Mouse (Mus musculus) gastrocnemius, adult 2 months (tissue): ENCODE measurements around the gene Gtsf2. TPM values are rescaled to one million over a fixed set of nuclear protein-coding genes. Genes with fewer than 3 reads are reported as not detected.
A peak's percentile ranks its signal among the peaks of the same experiment; 100 is the strongest.

Source experiments
- DNase-seq: peaks from one replicate; pipeline ENCODE4 v3.0.0; 2022
- H3K27ac ChIP-seq: fragments of 200-600 bp; 2 replicates; pipeline ENCODE4 v1.8.1; 2022; ENCODE audit warnings: mild to moderate bottlenecking
- H3K4me3 ChIP-seq: fragments of 200-600 bp; 2 replicates; pipeline ENCODE4 v1.8.1; 2022; ENCODE audit warnings: mild to moderate bottlenecking, moderate library complexity
- CTCF ChIP-seq: fragments of 200-600 bp; IDR thresholded peaks from 2 replicates; pipeline ENCODE4 v1.8.1; 2022; ENCODE audit warnings: antibody characterized with exemption, mild to moderate bottlenecking, moderate library complexity
- intact Hi-C: fragments of 180-260 bp; cut with DNase I; formaldehyde crosslinking; loops from one replicate; pipeline ENCODE4 v1.15.1; 2025
- long read RNA-seq, 2 experiments: library from polyadenylated mRNA; stranded (forward); transcript quantifications; one replicate each; pipeline ENCODE4 v2.0.0; 2021
- total RNA-seq, 2 experiments: library from RNA; stranded (reverse); gene quantifications; 2 replicates each; pipeline ENCODE4 v1.2.3; 2021

The Gtsf2 gene
- total RNA-seq = not detected
- long read RNA-seq, experiment 1 = 0 reads
- long read RNA-seq, experiment 2 = 0 reads

DNA sequence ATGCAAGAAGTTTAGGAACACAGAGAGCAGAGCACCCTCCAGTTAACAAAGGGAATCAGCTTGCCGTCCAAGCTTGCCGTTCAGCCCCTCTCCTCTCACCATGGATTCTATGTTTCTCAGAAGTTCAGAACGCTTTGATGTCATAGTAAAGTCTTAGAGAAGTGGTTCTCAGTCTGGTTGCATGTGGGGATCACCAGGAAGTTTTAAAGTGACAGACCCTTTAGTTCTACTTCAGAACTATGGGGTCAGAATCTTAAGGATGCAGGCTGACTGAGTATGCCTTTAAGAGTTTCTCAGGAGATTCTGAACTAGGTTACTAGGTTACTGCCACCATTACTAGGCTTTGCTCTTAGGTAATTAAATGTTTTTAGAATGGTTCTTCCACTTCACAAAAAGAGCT is at the start of gene Gtsf2:
Gene Gtsf2, minus strand, starts transcription at position 101 of the 400 bp plus-strand sequence.
- TF ChIP-seq CTCF = no peak

DNA sequence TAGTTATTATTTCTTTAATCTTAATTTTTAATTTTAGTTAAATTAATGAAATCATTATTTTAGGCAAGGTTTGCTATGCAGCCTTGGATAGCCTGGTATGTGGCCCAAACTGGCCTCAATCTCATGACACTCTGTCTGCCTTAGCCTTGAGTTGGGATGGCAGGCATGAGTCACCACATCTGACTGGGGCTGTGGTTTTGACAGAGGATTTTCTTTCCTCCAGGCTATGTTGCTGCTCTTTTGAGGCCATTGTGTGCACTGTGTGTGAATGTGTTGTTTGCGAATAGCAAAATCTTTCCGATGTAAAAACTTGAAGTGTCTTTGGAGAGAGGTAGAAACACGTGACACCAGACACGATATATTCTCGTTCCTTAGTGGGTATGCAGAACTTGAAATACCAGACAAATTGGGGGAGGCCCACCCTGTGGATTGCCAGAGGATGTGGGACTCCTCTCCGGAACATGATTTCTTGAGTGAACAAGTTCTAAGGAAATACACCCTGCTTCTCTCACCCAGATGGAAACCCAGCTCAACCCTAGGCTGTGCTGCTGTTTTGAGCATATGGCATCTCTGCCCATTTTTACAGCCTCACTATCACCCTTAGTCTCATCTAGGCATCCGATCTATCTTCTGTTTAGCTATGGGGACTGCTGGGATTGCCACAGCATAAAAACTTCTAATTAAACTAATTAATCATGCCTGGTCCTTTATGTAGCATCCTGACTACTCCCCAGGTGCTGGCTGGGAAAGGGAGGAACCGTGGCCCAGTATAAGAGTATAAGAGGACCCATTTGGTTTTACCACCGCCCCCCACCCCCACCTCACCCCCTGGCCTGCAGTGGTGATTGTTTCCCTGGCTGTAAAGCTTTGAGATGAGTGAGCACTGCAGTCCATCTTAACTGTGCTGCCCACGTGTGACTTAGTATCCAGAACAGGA is 48.2 kb upstream of the Gtsf2 start:
- intact Hi-C loops = no loop called here
- Histone ChIP-seq H3K27ac (no peak overlapping the region), H3K4me3 (no peak overlapping the region)
- no peak for TF ChIP-seq CTCF
- DNase-seq = no peak

More for the DNA sequence above, at the start of gene Gtsf2:
- intact Hi-C loops = no loop called here
- DNase-seq = no peak
- H3K4me3 ChIP-seq = no peak within 1 kb of the TSS
- no peak within 1 kb of the TSS for H3K27ac ChIP-seq

DNA sequence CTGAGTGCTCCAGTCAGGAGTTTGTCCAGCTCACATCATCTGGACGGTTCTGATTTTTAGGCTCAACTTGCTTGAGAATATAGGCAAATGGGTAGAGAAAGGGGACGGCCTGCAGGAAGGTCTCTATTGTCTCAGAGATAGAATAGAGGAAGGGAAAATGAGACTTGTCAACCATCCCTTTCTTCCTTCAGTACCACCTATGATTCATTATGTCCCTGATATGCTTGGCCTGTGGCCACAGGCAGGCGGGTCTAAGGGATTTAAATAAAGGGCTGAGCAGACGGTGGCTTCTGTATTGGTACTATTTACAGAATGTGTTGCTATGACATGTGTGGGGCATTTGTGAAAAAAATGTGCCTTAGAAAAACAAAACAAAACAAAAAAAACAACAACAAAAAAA is 40.1 kb upstream of the Gtsf2 start:
- intact Hi-C loops = no loop called here
- no peak for DNase-seq
- no peak for TF ChIP-seq CTCF
- Histone ChIP-seq H3K4me3 (no peak overlapping the region), H3K27ac (no peak overlapping the region)

DNA sequence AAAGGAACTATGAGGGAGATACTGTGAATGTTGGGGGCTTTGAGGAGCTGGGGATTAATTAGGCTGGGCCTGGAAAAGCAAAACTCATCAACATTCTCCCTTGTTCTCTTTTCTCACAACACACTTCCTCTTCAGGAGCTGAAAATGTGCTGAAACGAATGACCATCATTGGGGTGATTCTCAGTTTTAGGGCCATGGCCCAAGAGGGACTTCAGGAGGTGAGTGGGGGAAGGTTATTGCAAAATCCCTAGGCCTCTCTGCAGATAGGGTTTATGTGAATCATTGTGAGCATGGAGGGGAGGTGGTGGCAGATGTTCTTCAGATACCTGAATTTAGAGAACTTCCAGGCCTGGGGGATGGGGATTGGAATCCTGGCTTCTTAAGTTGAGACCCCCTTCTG is 38.4 kb upstream of the Gtsf2 start:
- intact Hi-C loops = no loop called here

DNA sequence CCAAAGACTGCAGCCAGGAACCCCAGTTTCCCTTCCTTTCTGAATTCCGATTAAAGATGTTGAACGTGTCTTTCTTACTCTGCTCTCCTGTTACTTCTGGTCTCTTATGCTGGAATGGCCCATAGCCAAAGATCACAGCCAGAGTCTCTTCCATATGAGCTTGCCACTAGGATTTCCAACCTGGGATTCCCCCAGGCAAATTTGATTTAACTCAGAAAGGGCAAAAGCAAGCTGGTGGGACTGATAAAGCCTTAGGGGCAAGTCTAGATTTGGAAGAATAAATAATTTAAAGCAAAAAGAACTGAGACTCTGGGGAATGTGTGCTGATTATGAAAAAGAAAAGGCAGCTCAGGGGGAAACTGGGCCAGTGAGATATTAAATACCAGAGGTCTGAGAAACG is 36.8 kb upstream of the Gtsf2 start:
- Histone ChIP-seq H3K4me3 (no peak overlapping the region), H3K27ac (no peak overlapping the region)
- no peak for TF ChIP-seq CTCF
- intact Hi-C loops = no loop called here
- DNase-seq = no peak

More for the DNA sequence above, 38.4 kb upstream of the Gtsf2 start:
- no peak for DNase-seq
- no peak for TF ChIP-seq CTCF
- Histone ChIP-seq H3K4me3 (no peak overlapping the region), H3K27ac (no peak overlapping the region)

DNA sequence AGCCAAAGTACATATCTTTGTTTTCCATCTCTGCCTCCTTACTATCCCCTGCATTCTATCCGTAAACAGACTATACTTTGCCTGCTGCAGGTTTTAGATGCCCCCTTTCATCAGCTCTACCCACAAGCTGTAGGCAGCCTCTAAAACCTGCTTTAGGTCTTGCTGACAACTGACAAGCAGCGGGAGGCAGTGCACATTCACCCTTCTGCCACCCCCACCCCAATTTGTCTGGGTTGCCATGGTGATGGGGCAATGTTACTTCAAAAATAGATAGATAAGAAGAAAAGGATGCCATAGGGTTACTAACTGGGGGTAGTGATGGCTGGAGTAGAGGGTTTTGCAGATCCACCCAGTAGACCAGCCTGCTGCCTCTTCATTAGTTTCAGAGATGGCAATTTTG is 36.2 kb upstream of the Gtsf2 start:
- TF ChIP-seq CTCF = no peak
- no peak overlapping the region for H3K27ac ChIP-seq
- no peak for DNase-seq
- no peak overlapping the region for H3K4me3 ChIP-seq
- intact Hi-C loops = no loop called here

DNA sequence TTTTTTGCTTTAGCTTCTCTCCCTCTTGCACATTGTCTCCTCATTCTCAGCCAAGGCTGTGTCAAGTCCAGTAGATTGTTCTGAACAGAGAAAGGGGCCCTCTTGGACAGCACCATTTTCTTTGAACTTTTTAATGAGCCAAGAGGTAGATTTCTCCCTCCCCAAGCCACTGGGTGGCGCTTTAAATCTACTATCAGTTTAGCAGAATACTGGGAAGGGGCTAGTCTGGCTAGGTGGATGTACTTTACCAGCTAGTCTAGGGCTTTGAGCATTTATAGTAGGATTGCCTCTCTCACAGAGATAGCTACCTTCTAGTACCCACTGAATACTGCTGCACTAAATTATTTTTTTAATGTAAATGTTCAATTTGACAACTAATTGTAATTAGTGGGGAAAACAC is 34.2 kb upstream of the Gtsf2 start:
- peak; percentile 49 for TF ChIP-seq CTCF
- intact Hi-C loops = no loop called here
- DNase-seq = no peak
- no peak overlapping the region for H3K27ac ChIP-seq
- H3K4me3 ChIP-seq = no peak overlapping the region

DNA sequence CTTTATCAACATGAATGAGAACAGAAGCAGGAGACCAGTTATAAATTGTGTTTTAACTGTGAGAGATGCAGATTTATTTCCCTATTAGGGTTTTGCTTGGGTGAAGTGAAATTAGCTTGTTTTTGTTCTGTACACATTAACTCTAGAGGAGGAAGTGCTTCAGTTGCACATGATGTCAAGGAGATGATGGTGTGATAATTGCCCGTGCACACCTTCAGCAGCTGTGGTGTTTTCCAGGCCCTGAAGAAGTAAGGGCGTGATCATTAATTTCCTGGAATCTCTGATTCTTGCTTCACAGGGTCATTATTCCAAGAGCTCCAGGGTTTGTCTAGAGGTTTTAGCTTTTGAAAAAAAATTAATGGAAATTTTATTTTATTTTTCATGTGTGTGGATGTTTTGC is 31.9 kb upstream of the Gtsf2 start:
- intact Hi-C loops = no loop called here
- Histone ChIP-seq H3K27ac (no peak overlapping the region), H3K4me3 (no peak overlapping the region)
- no peak for TF ChIP-seq CTCF
- no peak for DNase-seq

DNA sequence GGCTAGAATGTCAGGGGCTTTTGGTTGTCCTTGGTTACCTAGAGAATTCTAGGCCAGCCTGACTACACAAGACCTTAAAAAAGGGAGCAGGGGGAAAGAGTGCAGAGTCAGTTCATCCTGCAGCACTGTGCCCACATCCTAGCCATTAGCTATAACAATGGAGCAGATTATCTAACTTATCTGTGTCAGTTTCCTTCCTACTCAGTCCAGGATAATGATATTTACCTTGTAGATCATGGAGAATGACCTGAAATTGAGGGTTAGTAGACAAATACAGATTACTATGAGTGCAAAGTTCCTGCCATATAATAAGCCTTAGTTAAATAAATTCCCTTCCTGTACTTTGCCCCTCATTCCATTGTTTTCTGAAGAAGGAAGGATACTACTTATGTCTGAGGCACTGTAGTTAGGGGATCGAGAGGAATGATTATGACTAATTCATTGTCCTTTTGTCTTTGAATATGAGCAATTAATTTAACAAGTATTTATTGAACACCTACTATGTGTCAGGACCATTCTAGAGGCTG is 30.9 kb upstream of the Gtsf2 start:
- no peak for TF ChIP-seq CTCF
- intact Hi-C loops = no loop called here
- Histone ChIP-seq H3K27ac (no peak overlapping the region), H3K4me3 (no peak overlapping the region)
- no peak for DNase-seq

DNA sequence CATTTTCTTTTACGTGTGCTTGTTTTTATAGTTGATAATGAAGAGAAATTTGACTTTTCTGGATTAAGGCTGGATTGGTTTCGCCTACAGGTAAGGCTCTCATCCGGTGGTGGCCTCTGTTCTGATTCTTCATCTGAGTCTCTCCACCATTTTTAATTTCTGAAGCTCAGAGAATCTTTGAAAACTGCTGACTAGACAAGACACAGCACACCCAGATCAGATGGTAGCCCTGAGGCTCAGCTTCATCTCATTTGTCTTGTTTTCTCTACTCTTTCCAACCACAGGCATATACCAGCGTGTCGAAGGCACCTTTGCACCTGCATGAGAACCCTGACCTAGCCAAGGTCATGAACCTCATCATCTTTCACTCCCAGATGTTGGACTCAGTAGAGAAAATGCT is 25.5 kb upstream of the Gtsf2 start:
- intact Hi-C loops = no loop called here
- no peak for DNase-seq
- no peak overlapping the region for H3K27ac ChIP-seq
- H3K4me3 ChIP-seq = no peak overlapping the region
- TF ChIP-seq CTCF = no peak

DNA sequence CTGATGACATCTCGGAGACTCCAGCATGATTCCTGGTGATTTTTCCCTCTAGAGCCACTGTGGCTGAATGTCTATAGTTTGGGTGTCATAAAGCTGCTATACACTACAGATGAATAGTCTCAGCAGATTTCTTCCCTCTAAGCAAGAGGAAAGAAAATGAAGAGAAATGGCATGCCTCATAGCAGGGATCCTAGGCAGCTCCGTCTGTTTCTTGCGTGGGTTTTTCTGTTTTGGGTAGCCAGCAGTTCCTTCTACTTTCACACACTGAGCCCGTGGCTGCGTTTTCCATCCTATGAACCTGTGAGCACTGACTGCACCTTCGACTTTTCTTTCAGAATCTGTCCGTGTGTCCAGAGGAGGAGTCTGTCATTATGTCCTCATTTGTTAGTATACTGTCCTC is 24.9 kb upstream of the Gtsf2 start:
- Histone ChIP-seq H3K27ac (no peak overlapping the region), H3K4me3 (no peak overlapping the region)
- intact Hi-C loops = no loop called here
- no peak for TF ChIP-seq CTCF
- no peak for DNase-seq

DNA sequence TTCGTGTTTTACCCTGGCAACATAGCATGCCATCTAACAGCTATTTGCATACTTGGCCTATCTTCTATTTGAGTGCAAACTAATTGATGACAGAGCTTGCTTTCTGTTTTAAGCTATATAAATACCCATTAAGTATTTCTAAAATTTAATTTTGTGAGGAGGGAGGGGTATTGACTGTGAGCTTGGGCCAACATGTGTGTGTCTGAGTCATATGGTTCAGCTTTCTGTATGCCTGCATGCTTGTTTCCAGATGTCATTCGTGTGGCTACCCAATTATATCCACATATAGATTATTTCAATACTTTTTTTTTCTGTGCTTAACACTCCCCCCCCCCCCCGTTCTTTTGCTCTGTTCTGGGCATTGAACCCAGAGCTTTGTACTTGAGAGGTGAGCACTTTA is 24.0 kb upstream of the Gtsf2 start:
- intact Hi-C loops = no loop called here
- H3K27ac ChIP-seq = no peak overlapping the region

DNA sequence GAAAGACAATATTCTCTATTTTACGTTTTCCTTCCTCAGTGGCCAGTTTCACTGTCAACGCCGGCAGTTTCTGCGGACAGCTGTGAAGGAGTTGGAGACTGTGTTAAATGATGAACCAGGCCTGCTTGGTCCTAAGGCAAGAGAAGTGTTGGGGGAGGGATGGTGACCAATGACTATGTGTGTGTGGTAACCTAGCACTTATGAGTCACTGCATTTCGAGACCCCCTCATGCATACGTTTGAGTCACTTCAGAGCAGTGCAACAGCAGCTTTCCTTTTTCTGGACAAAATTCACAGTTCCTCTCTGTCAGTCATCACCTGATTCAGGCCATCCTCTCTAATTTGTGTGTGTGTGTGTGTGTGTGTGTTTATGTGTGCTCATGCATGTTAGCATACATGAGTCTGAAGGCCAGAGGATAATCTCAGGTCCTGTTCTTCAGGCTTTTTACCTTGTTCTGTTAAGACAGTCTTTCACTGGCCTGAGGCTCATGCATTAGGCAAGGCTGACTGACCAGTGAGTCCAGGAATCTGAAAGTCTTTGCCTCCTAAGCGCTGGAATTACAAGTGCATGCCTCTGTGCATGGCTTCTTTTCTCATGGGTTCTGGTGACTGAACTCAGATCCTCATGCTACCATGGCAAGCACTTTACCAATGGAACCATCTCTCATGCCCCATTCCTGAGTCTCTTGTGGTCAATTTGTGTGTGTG is 23.4 kb upstream of the Gtsf2 start:
- TF ChIP-seq CTCF = no peak
- H3K4me3 ChIP-seq = no peak overlapping the region
- intact Hi-C loops = no loop called here
- DNase-seq = no peak
- no peak overlapping the region for H3K27ac ChIP-seq

More for the DNA sequence above, 24.0 kb upstream of the Gtsf2 start:
- DNase-seq = no peak
- TF ChIP-seq CTCF = no peak
- H3K4me3 ChIP-seq = no peak overlapping the region
